ENCODE assay signal across 8 mouse cellular contexts in the genomic region with DNA sequence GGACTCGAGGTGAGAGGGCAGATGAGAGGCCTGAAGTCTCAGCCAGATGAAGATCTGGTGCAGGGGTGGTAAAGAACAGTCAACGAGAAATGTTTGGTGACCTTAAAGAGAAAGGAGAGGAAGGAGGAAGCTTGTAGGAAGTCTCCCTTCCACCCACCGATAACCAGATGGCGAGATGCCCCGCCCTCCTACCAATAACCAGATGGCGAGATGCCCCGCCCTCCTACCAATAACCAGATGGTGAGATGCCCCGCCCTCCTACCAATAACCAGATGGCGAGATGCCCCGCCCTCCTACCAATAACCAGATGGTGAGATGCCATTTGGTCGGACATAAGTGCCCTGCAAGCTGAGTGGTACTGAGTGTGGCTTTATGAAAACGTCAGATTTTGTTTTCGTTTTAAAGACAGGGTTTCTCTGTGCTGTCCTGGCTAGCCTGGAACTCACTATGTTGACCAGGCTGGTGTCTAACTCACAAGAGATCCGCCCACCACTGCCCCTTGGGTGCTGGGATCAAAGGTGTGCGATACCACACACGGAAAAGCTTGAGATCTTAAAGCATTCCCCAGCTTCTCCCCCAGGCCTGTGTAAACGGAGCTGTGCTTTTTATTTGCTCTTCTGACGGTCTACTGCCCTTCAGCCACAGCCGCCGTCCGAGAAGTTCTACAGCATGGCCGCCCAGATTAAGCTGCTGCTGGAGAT. TPM values are rescaled to one million over a fixed set of nuclear protein-coding genes. Genes with fewer than 3 reads are reported as not detected.
DNase-seq lines count a peak whose midpoint lies in the region; ATAC-seq and TF ChIP-seq lines count a peak whose summit lies in the region.

No protein-coding gene starts in this region.

- ATAC-seq in heart, embryonic 11.5 days (replicated peaks; ENCODE audit: insufficient number of reproducible peaks, low FRiP score, low TSS enrichment) = no peak
- peak; percentile 42; the same call in 1 of the 2 replicates for ATAC-seq in hindbrain, postnatal 0 days
- no peak for ATAC-seq in midbrain, embryonic 16.5 days

- H3K9ac ChIP-seq in heart, embryonic 11.5 days (ENCODE audit: low read depth, low read length) = no peak overlapping the region
- no peak overlapping the region for H3K9ac ChIP-seq in hindbrain, postnatal 0 days (replicated peaks; ENCODE audit: low read length)
- H3K9ac ChIP-seq in midbrain, embryonic 16.5 days (ENCODE audit: low read depth, low read length) = no peak overlapping the region

- H3K4me1 ChIP-seq in heart, embryonic 11.5 days (ENCODE audit: control insufficient read depth, insufficient read depth, low read length) = peaks cover 13% of the 10 kb centered on the region
- H3K4me1 ChIP-seq in hindbrain, postnatal 0 days (ENCODE audit: insufficient read depth, low read length) = peaks cover 9% of the 10 kb centered on the region; the same call in 1 of the 2 replicates
- H3K4me1 ChIP-seq in midbrain, embryonic 16.5 days (ENCODE audit: control insufficient read depth, insufficient read depth, low read length) = peaks cover 14% of the 10 kb centered on the region

- H3K27ac ChIP-seq in heart, embryonic 11.5 days (ENCODE audit: low read depth, low read length) = no peak overlapping the region
- H3K27ac ChIP-seq in hindbrain, postnatal 0 days = peak overlapping the region; percentile 66; the same call in 1 of the 2 replicates
- no peak overlapping the region for H3K27ac ChIP-seq in midbrain, embryonic 16.5 days (ENCODE audit: low read length)

- TF ChIP-seq CTCF in hindbrain, postnatal 0 days (IDR thresholded peaks at IDR 0.05; ENCODE audit: low read depth) = no peak

- no peaks in the 10 kb centered on the region for H3K27me3 ChIP-seq in heart, embryonic 11.5 days (ENCODE audit: control insufficient read depth, insufficient read depth, low read length)
- H3K27me3 ChIP-seq in hindbrain, postnatal 0 days (ENCODE audit: insufficient read depth, low read length) = no peaks in the 10 kb centered on the region
- H3K27me3 ChIP-seq in midbrain, embryonic 16.5 days (ENCODE audit: control insufficient read depth, insufficient read depth, low read depth, low read length) = no peaks in the 10 kb centered on the region

- WGBS in heart, embryonic 11.5 days (ENCODE audit: insufficient replicate concordance) = 65% methylated on average over 22 of the region's 22 CpGs
- WGBS in hindbrain, postnatal 0 days = 62% methylated on average over 22 of the region's 22 CpGs
- 71% methylated on average over 22 of the region's 22 CpGs for WGBS in midbrain, embryonic 16.5 days

- H3K36me3 ChIP-seq in heart, embryonic 11.5 days (ENCODE audit: control insufficient read depth, insufficient read depth, low read length) = peaks cover 29% of the 10 kb centered on the region
- peaks cover 42% of the 10 kb centered on the region for H3K36me3 ChIP-seq in hindbrain, postnatal 0 days (ENCODE audit: insufficient read depth, low read length)
- H3K36me3 ChIP-seq in midbrain, embryonic 16.5 days (ENCODE audit: control insufficient read depth, insufficient read depth, low read length) = peaks cover 34% of the 10 kb centered on the region

- H3K4me2 ChIP-seq in heart, embryonic 11.5 days = peak overlapping the region; percentile 65
- peak overlapping the region; percentile 78; the same call in 1 of the 2 replicates for H3K4me2 ChIP-seq in hindbrain, postnatal 0 days (ENCODE audit: low read depth, low read length)
- peak overlapping the region; percentile 69; the same call in 1 of the 2 replicates for H3K4me2 ChIP-seq in midbrain, embryonic 16.5 days (ENCODE audit: low read length)

- no peaks in the 10 kb centered on the region for H3K9me3 ChIP-seq in heart, embryonic 11.5 days (replicated peaks; ENCODE audit: control insufficient read depth, low read length)
- H3K9me3 ChIP-seq in hindbrain, postnatal 0 days (ENCODE audit: low read length) = no peaks in the 10 kb centered on the region
- H3K9me3 ChIP-seq in midbrain, embryonic 16.5 days (replicated peaks; ENCODE audit: control insufficient read depth, low read length, poor library complexity, severe bottlenecking) = no peaks in the 10 kb centered on the region

- intact Hi-C loops in heart, postnatal 36 days (cut with DNase I) = no loop called here
- intact Hi-C loops in left cerebral cortex, postnatal 10 days (cut with DNase I) = no loop called here

- DNase-seq in heart, postnatal 36 days = no peak
- peak; percentile 73 for DNase-seq in cerebellum, adult 9-11 months
- peak; percentile 50 for DNase-seq in hindbrain, postnatal 0 days (ENCODE audit: low spot score)
- no peak for DNase-seq in left cerebral cortex, postnatal 10 days (ENCODE audit: extremely low spot score in 1 of 2, low spot score in 2 of 2)
- no peak for DNase-seq in kidney, adult 8-10 months
- DNase-seq in kidney, adult 18-20 months = no peak

- H3K4me3 ChIP-seq in heart, embryonic 11.5 days (ENCODE audit: low read depth, low read length) = 0 out of 2 replicates have a peak overlapping the region, but pooled peaks have one; percentile 4
- no peak overlapping the region; the same call in 1 of the 2 replicates for H3K4me3 ChIP-seq in hindbrain, postnatal 0 days (ENCODE audit: low read length)
- H3K4me3 ChIP-seq in midbrain, embryonic 16.5 days (ENCODE audit: low read depth, low read length) = no peak overlapping the region

RNA-seq across cellular contexts. Expression of gene Slc39a11, which starts 1.5 kb away (rescaled TPM):
- 17.1 and 18.7 TPM in 2 replicates for polyA plus RNA-seq in heart, embryonic 11.5 days (2014; fragmentation: Nextera tagmentation; extraction: Ambion mirVana)
- total RNA-seq in heart, postnatal 36 days (2021) = 1 to 10 TPM; 2.6 to 3.9 TPM
- total RNA-seq in hindbrain, postnatal 0 days (2014; rRNA removed) = 63.3 and 67.9 TPM in 2 replicates
- polyA plus RNA-seq in hindbrain, postnatal 0 days (2015; fragmentation: Nextera tagmentation; extraction: Ambion mirVana) = 35.0 and 35.6 TPM in 2 replicates
- polyA plus RNA-seq in midbrain, embryonic 16.5 days (2015; fragmentation: Nextera tagmentation; extraction: Ambion mirVana) = 37.6 and 38.5 TPM in 2 replicates
- total RNA-seq in left cerebral cortex, postnatal 10 days (2021) = 10 to 100 TPM; 19.9 to 21.8 TPM

RNA-seq across cellular contexts. Expression of gene Cog1, which starts 2.4 kb away (rescaled TPM):
- polyA plus RNA-seq in heart, embryonic 11.5 days (2014; fragmentation: Nextera tagmentation; extraction: Ambion mirVana) = 19.2 and 19.4 TPM in 2 replicates
- 10 to 100 TPM; 17.6 to 18.3 TPM for total RNA-seq in heart, postnatal 36 days (2021)
- 59.9 and 63.8 TPM in 2 replicates for total RNA-seq in hindbrain, postnatal 0 days (2014; rRNA removed)
- polyA plus RNA-seq in hindbrain, postnatal 0 days (2015; fragmentation: Nextera tagmentation; extraction: Ambion mirVana) = 30.6 and 31.3 TPM in 2 replicates
- 32.4 and 36.3 TPM in 2 replicates for polyA plus RNA-seq in midbrain, embryonic 16.5 days (2015; fragmentation: Nextera tagmentation; extraction: Ambion mirVana)
- 10 to 100 TPM; 38.0 to 38.2 TPM for total RNA-seq in left cerebral cortex, postnatal 10 days (2021)

RNA-seq across cellular contexts. Expression of gene Sstr2, which starts 32.2 kb away (rescaled TPM):
- polyA plus RNA-seq in heart, embryonic 11.5 days (2014; fragmentation: Nextera tagmentation; extraction: Ambion mirVana) = 0.79 and 1.0 TPM in 2 replicates
- not detected for total RNA-seq in heart, postnatal 36 days (2021)
- 58.9 and 94.0 TPM in 2 replicates for total RNA-seq in hindbrain, postnatal 0 days (2014; rRNA removed)
- polyA plus RNA-seq in hindbrain, postnatal 0 days (2015; fragmentation: Nextera tagmentation; extraction: Ambion mirVana) = 32.4 and 37.6 TPM in 2 replicates
- 15.5 and 17.3 TPM in 2 replicates for polyA plus RNA-seq in midbrain, embryonic 16.5 days (2015; fragmentation: Nextera tagmentation; extraction: Ambion mirVana)
- 10 to 100 TPM; 33.8 to 38.1 TPM for total RNA-seq in left cerebral cortex, postnatal 10 days (2021)

RNA-seq across cellular contexts. Expression of gene Fam104a, which starts 32.6 kb away (rescaled TPM):
- 53.1 and 54.7 TPM in 2 replicates for polyA plus RNA-seq in heart, embryonic 11.5 days (2014; fragmentation: Nextera tagmentation; extraction: Ambion mirVana)
- total RNA-seq in heart, postnatal 36 days (2021) = 10 to 100 TPM; 14.9 to 15.6 TPM
- total RNA-seq in hindbrain, postnatal 0 days (2014; rRNA removed) = 29.5 and 36.8 TPM in 2 replicates
- 50.6 and 51.5 TPM in 2 replicates for polyA plus RNA-seq in hindbrain, postnatal 0 days (2015; fragmentation: Nextera tagmentation; extraction: Ambion mirVana)
- 37.4 and 37.9 TPM in 2 replicates for polyA plus RNA-seq in midbrain, embryonic 16.5 days (2015; fragmentation: Nextera tagmentation; extraction: Ambion mirVana)
- total RNA-seq in left cerebral cortex, postnatal 10 days (2021) = 10 to 100 TPM; 24.2 to 25.0 TPM

RNA-seq across cellular contexts. Expression of gene D11Wsu47e, which starts 32.9 kb away (rescaled TPM):
- polyA plus RNA-seq in heart, embryonic 11.5 days (2014; fragmentation: Nextera tagmentation; extraction: Ambion mirVana) = 18.1 and 18.7 TPM in 2 replicates
- 1 to 10 TPM; 6.3 to 8.2 TPM for total RNA-seq in heart, postnatal 36 days (2021)
- total RNA-seq in hindbrain, postnatal 0 days (2014; rRNA removed) = 17.7 and 32.4 TPM in 2 replicates
- polyA plus RNA-seq in hindbrain, postnatal 0 days (2015; fragmentation: Nextera tagmentation; extraction: Ambion mirVana) = 19.7 and 22.5 TPM in 2 replicates
- 24.5 and 25.8 TPM in 2 replicates for polyA plus RNA-seq in midbrain, embryonic 16.5 days (2015; fragmentation: Nextera tagmentation; extraction: Ambion mirVana)
- total RNA-seq in left cerebral cortex, postnatal 10 days (2021) = 10 to 100 TPM; 11.8 to 12.1 TPM

Comparison
In these comparisons a context has a peak if more than half of its experiments do, and no peak if none do; other contexts are left out.
1. DNase-seq: peak in cerebellum, adult 9-11 months (single experiment) and hindbrain, postnatal 0 days (single experiment); none in heart, postnatal 36 days (0 of 2), left cerebral cortex, postnatal 10 days (0 of 2), kidney, adult 8-10 months (0 of 2) and kidney, adult 18-20 months (single experiment).
2. RNA of gene Slc39a11, which starts 1.5 kb away (total RNA-seq): 63.3 to 67.9 TPM in hindbrain, postnatal 0 days and 19.9 to 21.8 TPM in left cerebral cortex, postnatal 10 days; 2.6 to 3.9 TPM in heart, postnatal 36 days; every median in the first group is over 4 times any median in the second.
3. RNA of gene Sstr2, which starts 32.2 kb away (total RNA-seq): 58.9 to 94.0 TPM in hindbrain, postnatal 0 days and 33.8 to 38.1 TPM in left cerebral cortex, postnatal 10 days; not detected in heart, postnatal 36 days; every median in the first group is over 10 times any median in the second.
4. Peak in every context shown above with its lines, with median percentiles within 50 percentile points of each other: H3K4me2 ChIP-seq.